Mouse (Mus musculus) cerebellum, postnatal 14 days (tissue): ENCODE measurements at regions not wholly inside any gene's neighbourhood (a gene's known extent, or its start where the extent isn't known, plus 50 kb on each side); places are given as distances from the start of the nearest gene placed in this dataset.

Experiments
- DNase-seq, 2 experiments: peaks; one replicate each; pipeline ENCODE4 v3.0.0; 2021; ENCODE audit warnings: mixed read lengths in 2 of 2

- DNase-seq: peak; percentile 50 to 75
Measured at GRCm38 (mm10) chr15:23536691-23537090, 987.9 kb downstream of the Cdh18 start.

GRCm38 (mm10) chr15:23537449-23537848 is 988.6 kb downstream of the Cdh18 start:
- no peak for DNase-seq

- DNase-seq: no peak
Measured at GRCm38 (mm10) chr15:23560136-23560535, 1011.3 kb downstream of the Cdh18 start.

- peak; percentile 73 for DNase-seq
Measured at GRCm38 (mm10) chr15:23562181-23562580, 1013.4 kb downstream of the Cdh18 start.

- DNase-seq: no peak
Measured at GRCm38 (mm10) chr15:23564981-23565380, 1016.2 kb downstream of the Cdh18 start.

GRCm38 (mm10) chr15:23566886-23567655 is 1018.2 kb downstream of the Cdh18 start:
- peak; percentile 80 to 87 for DNase-seq

- DNase-seq: peak in 1 of 2 experiments; percentile 40
Measured at GRCm38 (mm10) chr15:23568651-23569050, 1019.8 kb downstream of the Cdh18 start.

GRCm38 (mm10) chr15:23581898-23582297 is 1033.1 kb downstream of the Cdh18 start:
- DNase-seq: no peak

- DNase-seq: no peak
Measured at GRCm38 (mm10) chr15:23590451-23590850, 1041.6 kb downstream of the Cdh18 start.

- DNase-seq: no peak
Measured at GRCm38 (mm10) chr15:23600445-23600844, 1051.6 kb downstream of the Cdh18 start.
